ENCODE assay signal across 17 mouse cellular contexts in the genomic region with DNA sequence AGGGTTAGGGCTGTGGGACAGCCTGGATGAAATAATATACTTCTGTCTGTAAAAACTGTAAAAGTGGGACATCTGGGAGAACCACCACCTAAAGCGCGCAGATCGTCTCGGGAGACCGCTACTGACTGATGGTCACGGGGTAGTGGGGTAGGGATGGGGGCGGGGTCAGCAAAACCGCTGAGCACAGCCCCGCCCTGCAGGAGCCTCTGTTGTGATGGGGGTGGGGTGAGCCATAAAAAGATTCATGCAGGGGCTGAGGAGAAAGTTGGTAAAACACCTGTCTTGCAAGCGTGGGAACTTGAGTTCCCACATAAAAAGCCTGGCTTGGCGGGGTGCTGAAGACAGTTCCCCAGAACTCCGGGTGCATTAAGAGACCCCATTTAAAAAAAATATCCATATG. TPM values are rescaled to one million over a fixed set of nuclear protein-coding genes. Genes with fewer than 3 reads are reported as not detected.
DNase-seq lines count a peak whose midpoint lies in the region; ATAC-seq lines count a peak whose summit lies in the region.
"Had no signal": no experiment of that assay in that cellular context is flagged by ENCODE, and none has a peak within 500 bp of the region (broad histone marks: within the 10 kb centered on the region; RNA-seq: fewer than 3 reads in every experiment).

No protein-coding gene starts in this region.

- H3K4me3 ChIP-seq in heart, embryonic 10.5 days: peak overlapping the region; percentile 18; the same call in 1 of the 2 replicates
- H3K4me3 ChIP-seq in hindbrain, embryonic 14.5 days (replicated peaks; ENCODE audit: low read length): no peak overlapping the region
- no peak overlapping the region for H3K4me3 ChIP-seq in hindbrain, embryonic 11.5 days (ENCODE audit: low read depth, low read length)
- no peak overlapping the region for H3K4me3 ChIP-seq in embryonic facial prominence, embryonic 15.5 days (replicated peaks)
- H3K4me3 ChIP-seq: hindbrain, embryonic 10.5 days; midbrain, embryonic 12.5 days had no signal

- no peaks in the 10 kb centered on the region for H3K27me3 ChIP-seq in heart, embryonic 10.5 days (ENCODE audit: insufficient read depth, poor library complexity, severe bottlenecking)
- H3K27me3 ChIP-seq in hindbrain, embryonic 14.5 days (ENCODE audit: control insufficient read depth, insufficient read depth, low read length): no peaks in the 10 kb centered on the region
- no peaks in the 10 kb centered on the region for H3K27me3 ChIP-seq in hindbrain, embryonic 11.5 days (ENCODE audit: control insufficient read depth, insufficient read depth, low read length)
- no peaks in the 10 kb centered on the region for H3K27me3 ChIP-seq in embryonic facial prominence, embryonic 15.5 days
- H3K27me3 ChIP-seq: CH12.LX; midbrain, embryonic 12.5 days had no signal

- H3K9me3 ChIP-seq in heart, embryonic 10.5 days: no peaks in the 10 kb centered on the region; the same call in 1 of the 2 replicates
- H3K9me3 ChIP-seq in hindbrain, embryonic 14.5 days (ENCODE audit: control insufficient read depth, low read length): no peaks in the 10 kb centered on the region
- no peaks in the 10 kb centered on the region for H3K9me3 ChIP-seq in hindbrain, embryonic 11.5 days (ENCODE audit: control insufficient read depth, low read length)
- H3K9me3 ChIP-seq in embryonic facial prominence, embryonic 15.5 days (replicated peaks): no peaks in the 10 kb centered on the region
- H3K9me3 ChIP-seq: midbrain, embryonic 12.5 days had no signal

- 0 out of 2 replicates have a peak, but pooled peaks cover 2% of the 10 kb centered on the region for H3K36me3 ChIP-seq in heart, embryonic 10.5 days
- no peaks in the 10 kb centered on the region for H3K36me3 ChIP-seq in hindbrain, embryonic 14.5 days (replicated peaks; ENCODE audit: control insufficient read depth, insufficient read depth)
- H3K36me3 ChIP-seq in hindbrain, embryonic 11.5 days (ENCODE audit: control insufficient read depth, insufficient read depth, low read length): no peaks in the 10 kb centered on the region
- no peaks in the 10 kb centered on the region for H3K36me3 ChIP-seq in embryonic facial prominence, embryonic 15.5 days
- H3K36me3 ChIP-seq: hindbrain, embryonic 10.5 days; midbrain, embryonic 12.5 days had no signal

- H3K9ac ChIP-seq in hindbrain, embryonic 14.5 days: no peak overlapping the region
- H3K9ac ChIP-seq in hindbrain, embryonic 11.5 days (ENCODE audit: low read depth, low read length): no peak overlapping the region
- no peak overlapping the region for H3K9ac ChIP-seq in embryonic facial prominence, embryonic 15.5 days
- H3K9ac ChIP-seq: midbrain, embryonic 12.5 days had no signal

- H3K4me1 ChIP-seq in heart, embryonic 10.5 days: peaks cover 11% of the 10 kb centered on the region; the same call in 1 of the 2 replicates
- peaks cover 9% of the 10 kb centered on the region; the same call in 1 of the 2 replicates for H3K4me1 ChIP-seq in hindbrain, embryonic 14.5 days (replicated peaks; ENCODE audit: control insufficient read depth, insufficient read depth, low read length)
- H3K4me1 ChIP-seq in hindbrain, embryonic 11.5 days (replicated peaks; ENCODE audit: control insufficient read depth, insufficient read depth, low read length): no peaks in the 10 kb centered on the region
- 0 out of 2 replicates have a peak, but pooled peaks cover 11% of the 10 kb centered on the region for H3K4me1 ChIP-seq in embryonic facial prominence, embryonic 15.5 days

- H3K4me2 ChIP-seq in hindbrain, embryonic 14.5 days (replicated peaks): peak overlapping the region; percentile 17; the same call in 1 of the 2 replicates
- no peak overlapping the region for H3K4me2 ChIP-seq in hindbrain, embryonic 11.5 days (replicated peaks; ENCODE audit: low read depth, low read length)
- H3K4me2 ChIP-seq in embryonic facial prominence, embryonic 15.5 days (replicated peaks): 0 out of 2 replicates have a peak overlapping the region, but pooled peaks have one; percentile 15
- H3K4me2 ChIP-seq: midbrain, embryonic 12.5 days had no signal

- no peak for DNase-seq in heart, embryonic 10.5 days (ENCODE audit: low spot score)
- DNase-seq in heart, postnatal 10 days: no peak
- no peak for DNase-seq in hindbrain, embryonic 14.5 days (ENCODE audit: low spot score)
- no peak for DNase-seq in hindbrain, embryonic 11.5 days (ENCODE audit: low spot score)
- peak; percentile 68 to 72 for DNase-seq in thymus, postnatal 10 days (ENCODE audit: low spot score in 2 of 2)
- no peak for DNase-seq in left cerebral cortex, adult 8-10 months (ENCODE audit: low spot score in 2 of 2)
- no peak for DNase-seq in gastrocnemius, postnatal 10 days
- DNase-seq: cerebellum, adult 9-11 months; kidney, postnatal 36 days; lung, adult 2 months; right cerebral cortex, postnatal 25 days had no signal

- intact Hi-C loops in heart, postnatal 10 days (cut with DNase I): no loop called here

- peak overlapping the region; percentile 42; the same call in 1 of the 2 replicates for H3K27ac ChIP-seq in heart, embryonic 10.5 days
- H3K27ac ChIP-seq in hindbrain, embryonic 14.5 days: no peak overlapping the region
- H3K27ac ChIP-seq in hindbrain, embryonic 11.5 days (ENCODE audit: low read depth, low read length): no peak overlapping the region
- no peak overlapping the region for H3K27ac ChIP-seq in embryonic facial prominence, embryonic 15.5 days (replicated peaks)
- H3K27ac ChIP-seq: hindbrain, embryonic 10.5 days; macrophage; midbrain, embryonic 12.5 days had no signal

- ATAC-seq in hindbrain, embryonic 14.5 days (ENCODE audit: low FRiP score): no peak
- ATAC-seq in hindbrain, embryonic 11.5 days (ENCODE audit: low FRiP score): no peak
- ATAC-seq in embryonic facial prominence, embryonic 15.5 days (ENCODE audit: insufficient number of reproducible peaks, low FRiP score, low TSS enrichment, low read depth): no peak
- ATAC-seq: forebrain, embryonic 14.5 days had no signal

- WGBS in heart, embryonic 10.5 days: 54% methylated on average over 12 of the region's 12 CpGs
- 65% methylated on average over 12 of the region's 12 CpGs for WGBS in hindbrain, embryonic 14.5 days
- 68% methylated on average over 12 of the region's 12 CpGs for WGBS in hindbrain, embryonic 11.5 days
- WGBS in embryonic facial prominence, embryonic 15.5 days: 56% methylated on average over 12 of the region's 12 CpGs

RNA-seq across cellular contexts. Expression of gene Rec114, which starts 26.2 kb away (rescaled TPM):
- polyA plus RNA-seq in heart, embryonic 10.5 days (2016; fragmentation: Nextera tagmentation; extraction: Ambion mirVana): 11.6 and 16.5 TPM in 2 replicates
- 1 to 10 TPM; 1.3 to 4.2 TPM for total RNA-seq in heart, postnatal 10 days (2021)
- polyA plus RNA-seq in hindbrain, embryonic 14.5 days (2014; fragmentation: Nextera tagmentation; extraction: Ambion mirVana): 2.8 TPM in 2 replicates
- 1.3 and 1.6 TPM in 2 replicates for polyA plus RNA-seq in hindbrain, embryonic 11.5 days (2014; fragmentation: Nextera tagmentation; extraction: Ambion mirVana)
- polyA plus RNA-seq in embryonic facial prominence, embryonic 15.5 days (2015; fragmentation: Nextera tagmentation; extraction: Ambion mirVana): 2.0 and 2.1 TPM in 2 replicates
- total RNA-seq in left cerebral cortex, adult 8-10 months (2022): not detected
- total RNA-seq in gastrocnemius, postnatal 10 days (2021): 1 to 10 TPM; 1.1 to 1.2 TPM
- total RNA-seq: CH12.LX had no signal
- polyA plus RNA-seq: macrophage had no signal

RNA-seq across cellular contexts. Expression of gene Hcn4, which starts 53.3 kb away (rescaled TPM):
- polyA plus RNA-seq in heart, embryonic 10.5 days (2016; fragmentation: Nextera tagmentation; extraction: Ambion mirVana): 3.0 and 3.8 TPM in 2 replicates
- 1 to 10 TPM; 4.3 to 5.5 TPM for total RNA-seq in heart, postnatal 10 days (2021)
- 4.9 and 6.2 TPM in 2 replicates for polyA plus RNA-seq in hindbrain, embryonic 14.5 days (2014; fragmentation: Nextera tagmentation; extraction: Ambion mirVana)
- 1.3 and 1.5 TPM in 2 replicates for polyA plus RNA-seq in hindbrain, embryonic 11.5 days (2014; fragmentation: Nextera tagmentation; extraction: Ambion mirVana)
- 0.28 and 0.41 TPM in 2 replicates for polyA plus RNA-seq in embryonic facial prominence, embryonic 15.5 days (2015; fragmentation: Nextera tagmentation; extraction: Ambion mirVana)
- 1 to 10 TPM; 4.8 to 6.2 (median 5.5) TPM for total RNA-seq in left cerebral cortex, adult 8-10 months (2022)
- total RNA-seq in gastrocnemius, postnatal 10 days (2021): under 1 TPM; 0.43 to 0.45 TPM
- total RNA-seq: CH12.LX had no signal
- polyA plus RNA-seq: macrophage had no signal

Comparison
In these comparisons a context has a peak if more than half of its experiments do, and no peak if none do; other contexts are left out.
1. DNase-seq: peak in thymus, postnatal 10 days (2 of 2); none in heart, embryonic 10.5 days (single experiment), heart, postnatal 10 days (0 of 2), hindbrain, embryonic 14.5 days (single experiment), hindbrain, embryonic 11.5 days (single experiment), left cerebral cortex, adult 8-10 months (0 of 2) and gastrocnemius, postnatal 10 days (single experiment).